Mouse (Mus musculus) kidney, postnatal 10 days (tissue): Measurements from ENCODE around the gene Sult4a1.
A peak's percentile ranks its signal among the peaks of the same experiment; 100 is the strongest.
"Not testable (repeated sequence)": the region's sequence is repeated elsewhere in the genome, so short reads cannot be mapped to it uniquely, and the experiment has no call there.

Experiments used
- DNase-seq: peaks from one replicate; pipeline ENCODE4 v3.0.0; 2021; ENCODE audit warnings: mixed read lengths

The Sult4a1 gene

DNA sequence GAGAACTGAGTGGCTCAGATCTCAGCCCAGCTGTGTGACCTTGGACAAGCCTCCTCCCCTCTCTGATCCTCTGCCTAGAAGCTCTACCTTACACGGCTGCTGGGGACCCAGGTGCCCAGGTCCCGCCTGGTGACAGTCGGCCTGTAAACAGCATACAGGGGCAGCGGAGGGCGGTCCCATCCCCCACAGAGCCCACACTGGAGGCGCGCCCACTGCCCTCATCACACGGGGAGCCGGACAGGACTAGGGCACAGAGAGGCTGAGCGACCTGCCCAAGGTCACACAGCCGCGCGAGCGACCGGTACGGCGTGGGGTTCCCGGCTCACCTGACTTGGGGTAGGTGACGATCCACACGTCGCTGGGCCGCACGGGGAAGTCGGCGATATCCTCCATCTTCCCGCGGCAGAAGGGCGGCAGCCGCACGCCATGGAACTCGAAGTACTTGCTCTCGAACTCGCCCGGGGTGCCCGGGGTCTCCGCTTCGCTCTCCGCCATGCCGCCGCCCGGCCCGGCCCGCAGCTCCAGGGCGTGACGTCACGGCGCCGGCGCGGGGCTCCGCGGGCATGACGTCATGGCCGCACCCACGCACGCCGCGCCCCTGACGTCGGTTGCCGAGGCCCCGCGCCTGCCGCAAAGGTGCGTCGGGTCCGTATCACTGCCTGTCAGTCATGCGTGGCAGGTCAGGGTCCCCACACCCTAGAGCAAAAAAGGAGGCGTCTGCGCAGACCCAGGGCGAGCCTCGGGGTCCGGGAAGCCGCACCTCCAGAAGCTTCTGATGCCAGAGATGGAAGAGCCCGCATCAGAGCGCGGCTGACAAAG lies at the start of gene Sult4a1:
Gene Sult4a1 (minus strand): TSS at position 650 of the 819 bp plus-strand sequence.
- DNase-seq: no peak

- no peak for DNase-seq
Measured at GRCm38 (mm10) chr15:84140929-84141328, 35.4 kb upstream of the Sult4a1 start.

DNA sequence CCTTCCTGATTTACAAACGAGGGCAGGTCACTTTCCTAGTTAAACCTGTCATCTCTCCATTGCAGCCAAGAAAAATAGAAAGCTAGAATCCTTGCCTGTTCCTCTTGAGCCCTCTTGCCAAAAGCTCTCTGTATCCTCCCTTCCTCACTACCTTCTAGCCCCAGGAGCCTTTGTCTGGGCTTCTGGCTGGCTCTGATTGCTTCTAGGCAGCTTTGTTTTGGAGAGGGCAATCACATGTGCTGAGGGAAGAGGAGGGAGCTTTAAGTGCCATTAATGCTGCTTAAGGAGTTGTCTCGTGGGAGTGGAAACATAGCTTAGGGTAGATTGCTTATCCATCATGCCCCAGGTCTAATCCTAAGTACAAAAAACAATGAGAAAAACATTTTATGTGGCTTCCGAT lies 34.6 kb upstream of the Sult4a1 start:
- no peak for DNase-seq

DNA sequence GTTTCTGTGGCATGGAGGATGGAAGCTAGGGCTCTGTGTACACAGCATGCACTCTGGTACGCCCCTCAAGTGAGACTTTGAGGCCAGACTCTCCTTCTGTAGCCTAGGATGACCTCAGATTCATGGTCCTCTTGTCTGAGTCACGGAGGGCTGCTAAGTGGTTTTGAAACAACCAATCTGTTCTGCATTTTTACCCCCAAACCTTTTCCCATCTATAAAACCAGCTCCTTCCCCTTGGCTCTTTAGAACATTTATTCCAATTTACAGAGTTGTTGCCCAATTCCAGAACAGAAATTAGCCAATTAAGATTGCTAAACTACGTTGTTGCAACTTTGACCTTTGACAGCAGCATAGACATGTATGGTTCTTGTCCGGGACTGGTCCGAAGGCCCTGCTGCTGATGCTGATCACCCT lies 34.0 kb upstream of the Sult4a1 start:
- DNase-seq: no peak

- no peak for DNase-seq
Measured at GRCm38 (mm10) chr15:84136473-84137415, 31.2 kb upstream of the Sult4a1 start.

- peak; percentile 30 for DNase-seq
Measured at GRCm38 (mm10) chr15:84135472-84135871, 29.9 kb upstream of the Sult4a1 start.

DNA sequence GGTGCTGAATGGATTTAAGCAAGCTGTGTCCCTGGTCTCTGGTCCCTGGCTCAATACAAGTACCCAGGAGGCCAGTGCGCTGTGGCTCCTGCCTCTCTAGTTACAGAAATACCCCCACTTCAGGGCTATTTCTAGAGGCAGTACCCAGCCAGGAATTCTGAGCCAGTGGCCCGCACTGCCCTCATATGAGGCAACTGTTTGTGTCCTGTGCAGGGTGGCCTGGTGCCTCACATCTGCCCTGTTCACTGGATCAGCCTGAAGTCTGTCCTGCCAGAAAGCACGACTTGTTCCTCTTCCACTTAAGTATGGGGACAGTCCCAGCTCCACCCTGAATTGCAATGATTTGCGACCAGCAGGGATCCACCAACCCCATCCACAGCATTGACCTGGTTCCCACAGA lies 27.9 kb upstream of the Sult4a1 start:
- no peak for DNase-seq

GRCm38 (mm10) chr15:84131971-84132370 lies 26.4 kb upstream of the Sult4a1 start:
- DNase-seq: no peak

- peak; percentile 37 for DNase-seq
Measured at GRCm38 (mm10) chr15:84131096-84131786, 25.7 kb upstream of the Sult4a1 start.

DNA sequence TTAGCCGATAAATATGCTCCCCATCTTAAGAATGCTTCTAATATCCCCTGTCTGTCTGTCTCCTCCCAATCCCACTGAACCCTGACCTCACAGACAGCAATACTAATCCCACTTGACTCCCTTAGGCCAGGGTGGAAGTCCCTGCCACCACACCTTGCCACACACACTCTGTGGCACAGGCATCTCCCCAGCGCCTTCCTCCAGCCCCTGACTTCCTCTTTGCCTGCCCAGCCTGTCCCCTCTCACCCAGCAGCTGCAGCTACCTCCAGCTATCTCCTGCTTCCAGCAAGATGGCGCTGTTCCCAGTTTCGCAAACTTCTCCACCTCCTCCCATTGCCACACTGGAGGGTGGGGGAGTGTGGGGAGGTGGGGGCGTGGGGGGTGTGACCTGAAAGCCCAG lies 21.3 kb upstream of the Sult4a1 start:
- no peak for DNase-seq

GRCm38 (mm10) chr15:84126447-84126846 lies 20.9 kb upstream of the Sult4a1 start:
- DNase-seq: no peak

- peak; percentile 32 for DNase-seq
Measured at GRCm38 (mm10) chr15:84124086-84124485, 18.5 kb upstream of the Sult4a1 start.

DNA sequence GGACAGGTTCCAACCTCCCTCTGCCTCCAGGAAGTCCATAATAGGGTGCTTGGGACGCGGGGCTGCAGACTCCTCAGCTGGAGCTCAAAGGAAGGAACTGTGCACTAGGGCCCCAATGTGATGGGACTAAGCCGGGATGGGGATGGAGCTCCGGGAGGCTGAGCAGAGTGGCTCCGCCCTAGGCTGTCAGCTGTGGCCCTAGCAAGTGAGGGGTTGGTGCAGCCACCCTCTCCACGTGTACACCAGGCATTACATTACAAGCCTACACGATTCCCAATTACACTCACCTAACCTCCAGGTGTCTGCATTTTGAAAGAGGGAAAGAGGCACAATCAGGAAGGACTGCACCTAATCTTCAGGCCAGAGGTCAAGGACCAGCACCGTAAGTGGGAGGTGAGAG lies 17.5 kb upstream of the Sult4a1 start, which contains the start of gene Pnpla5:
Gene Pnpla5 (minus strand): TSS at position 101 of the 400 bp plus-strand sequence.
- no peak for DNase-seq

- DNase-seq: no peak
Measured at GRCm38 (mm10) chr15:84121036-84121435, 15.5 kb upstream of the Sult4a1 start.

DNA sequence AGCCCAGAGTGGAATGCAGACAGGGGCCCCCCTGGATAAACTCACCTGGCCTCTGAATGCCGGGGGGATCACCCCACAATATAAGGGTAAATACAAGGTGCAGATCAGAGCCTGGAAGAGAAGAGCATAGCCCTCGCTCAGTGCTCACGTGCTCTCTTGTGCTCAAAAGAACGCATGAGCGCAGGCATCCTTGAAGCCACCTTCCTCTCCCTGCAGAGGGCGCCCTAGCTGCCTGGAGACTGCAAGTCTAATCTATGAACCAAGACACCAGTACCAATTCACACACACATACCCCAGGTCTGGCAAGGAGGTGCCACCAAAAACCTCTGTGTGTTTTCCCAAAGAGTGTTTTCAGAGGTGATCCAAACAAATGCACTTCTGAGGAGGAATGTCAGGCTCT lies 15.1 kb upstream of the Sult4a1 start:
- DNase-seq: peak; percentile 25

DNA sequence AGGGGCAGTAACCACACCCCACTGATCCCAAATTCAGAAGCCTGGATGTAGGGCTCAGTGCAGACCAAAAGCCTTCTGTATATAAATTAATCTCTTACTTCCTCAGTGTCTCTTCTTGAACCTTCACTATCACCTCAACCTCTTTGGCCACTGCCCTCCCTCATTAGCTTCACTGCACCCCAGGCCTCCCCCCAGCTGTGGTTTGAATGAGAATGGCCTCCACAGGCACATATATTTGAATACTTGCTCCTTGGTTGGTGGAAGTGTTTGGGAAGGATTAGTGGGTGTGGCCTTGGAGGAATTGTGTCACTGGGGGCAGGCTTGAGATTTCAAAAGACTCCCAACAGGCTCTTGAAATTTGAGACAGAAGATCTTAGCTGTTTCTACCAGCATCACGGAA lies 10.9 kb upstream of the Sult4a1 start:
- DNase-seq: no peak

DNA sequence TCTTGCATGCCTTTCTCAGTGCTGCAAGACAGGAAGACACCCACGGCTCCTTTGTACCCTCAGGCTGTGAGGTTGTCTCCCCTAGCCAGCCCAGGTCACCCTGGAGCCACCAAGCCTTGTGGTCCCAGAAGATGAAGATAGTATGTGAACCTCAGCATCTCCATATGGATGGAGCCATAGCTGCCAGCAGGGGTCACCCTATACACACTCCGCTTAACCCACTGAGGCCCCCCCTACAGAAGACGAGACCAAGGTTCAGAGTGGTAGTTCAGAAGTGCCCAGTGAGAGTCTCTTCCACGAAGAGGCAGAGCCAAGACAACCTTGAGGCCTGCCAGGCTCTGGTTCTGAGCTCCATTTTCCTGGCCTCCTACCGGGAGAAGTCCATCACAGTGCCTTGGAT lies 10.2 kb upstream of the Sult4a1 start:
- DNase-seq: peak; percentile 22

GRCm38 (mm10) chr15:84113873-84114272 lies 8.3 kb upstream of the Sult4a1 start:
- DNase-seq: no peak

DNA sequence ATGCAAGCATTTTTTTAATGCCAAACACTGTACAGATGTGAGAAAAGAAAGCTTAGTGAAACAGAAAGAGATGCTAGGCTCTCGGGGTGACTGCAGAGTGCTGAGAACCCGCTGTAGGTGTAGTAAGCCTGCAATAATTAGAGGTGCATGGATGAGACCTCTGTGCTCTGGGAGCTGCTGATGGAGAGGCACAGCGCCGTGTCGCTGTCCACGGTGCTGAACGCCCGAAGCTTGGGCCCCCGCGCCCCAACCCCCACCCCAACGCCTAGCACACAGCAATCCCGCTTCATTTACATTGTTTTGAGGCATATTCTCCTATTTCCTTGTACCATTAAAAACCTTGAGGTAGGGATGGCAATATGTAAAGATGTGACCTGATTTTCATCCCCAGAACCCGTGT lies 3.3 kb upstream of the Sult4a1 start:
- peak; percentile 69 for DNase-seq

DNA sequence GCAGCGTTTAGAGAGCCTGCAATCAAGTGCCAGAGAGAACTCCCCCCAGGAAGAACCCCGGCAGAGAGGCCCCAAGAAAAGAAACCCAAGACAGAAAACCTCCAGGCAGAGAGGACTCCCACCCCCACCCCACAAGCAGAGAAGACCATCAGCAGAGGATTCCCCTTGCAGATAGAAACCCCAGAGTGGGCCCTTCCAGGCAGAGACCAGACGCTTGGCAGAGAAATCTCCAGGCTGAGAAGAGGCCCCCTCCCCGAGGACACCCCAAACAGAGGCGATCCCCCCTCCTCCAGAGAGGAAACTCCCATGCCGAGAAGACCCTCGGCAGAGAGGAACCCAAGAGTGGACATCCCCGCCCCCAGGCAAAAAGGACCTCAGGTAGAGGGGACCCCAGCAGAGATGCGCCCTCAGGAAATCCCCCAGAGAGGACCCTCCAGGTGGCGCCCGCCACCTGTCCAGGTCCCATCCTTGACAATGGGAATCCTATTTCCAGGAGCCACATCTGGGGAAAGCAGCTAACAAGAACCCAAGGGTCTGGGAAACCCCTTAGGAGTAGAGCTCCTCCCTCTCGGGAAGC lies 458 bp upstream of the Sult4a1 start:
- no peak for DNase-seq

DNA sequence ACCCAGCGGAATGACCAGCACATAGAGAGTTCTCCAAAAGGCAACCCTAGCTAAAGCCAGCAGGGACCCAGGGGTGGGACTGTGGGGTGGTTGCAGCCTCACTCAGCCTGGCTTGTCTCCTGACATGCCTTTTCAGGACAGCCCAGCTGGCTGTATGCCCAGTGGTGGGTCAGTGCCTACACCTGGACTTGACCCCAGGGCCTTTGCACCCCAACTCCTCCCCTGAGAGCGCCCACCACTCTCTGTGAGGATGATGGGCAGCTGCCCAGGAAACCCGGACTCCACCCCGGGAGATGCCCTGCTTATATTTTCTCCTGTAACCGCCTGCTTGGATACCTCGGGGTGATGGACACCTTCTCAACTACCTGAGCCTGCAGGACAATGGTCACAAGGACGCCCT lies 928 bp downstream of the Sult4a1 start:
- no peak for DNase-seq

DNA sequence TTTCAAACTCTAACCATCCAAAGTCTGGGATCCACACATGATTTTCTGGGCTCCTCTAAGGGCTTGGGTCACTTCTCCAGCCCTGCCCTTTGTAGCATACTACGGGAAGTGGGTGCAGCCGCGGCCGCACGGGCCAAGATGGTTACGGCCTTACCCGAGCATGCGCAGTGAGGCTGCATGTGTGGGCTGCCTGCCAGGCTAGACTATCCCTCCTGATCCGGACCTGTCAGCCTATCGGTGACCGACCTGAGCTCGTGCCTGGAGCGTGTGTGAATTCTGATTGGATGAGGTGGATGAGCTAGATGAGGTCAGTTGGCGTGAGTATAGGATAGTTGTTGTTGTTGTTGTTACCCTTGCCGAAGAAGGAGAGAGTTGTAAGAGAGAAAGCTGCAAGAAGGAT lies 8.0 kb downstream of the Sult4a1 start:
- not testable (repeated sequence) for DNase-seq

- DNase-seq: no peak
Measured at GRCm38 (mm10) chr15:84096051-84096450, 9.5 kb downstream of the Sult4a1 start.
